Mouse (Mus musculus): Measurements from ENCODE around the gene Fam192a. TPM values are rescaled to one million over a fixed set of nuclear protein-coding genes. Genes with fewer than 3 reads are reported as not detected.

The Fam192a gene
- polyA plus RNA-seq (2016; fragmentation: Nextera tagmentation; extraction: Ambion mirVana) = 91.8 and 98.8 TPM in 2 replicates

DNA sequence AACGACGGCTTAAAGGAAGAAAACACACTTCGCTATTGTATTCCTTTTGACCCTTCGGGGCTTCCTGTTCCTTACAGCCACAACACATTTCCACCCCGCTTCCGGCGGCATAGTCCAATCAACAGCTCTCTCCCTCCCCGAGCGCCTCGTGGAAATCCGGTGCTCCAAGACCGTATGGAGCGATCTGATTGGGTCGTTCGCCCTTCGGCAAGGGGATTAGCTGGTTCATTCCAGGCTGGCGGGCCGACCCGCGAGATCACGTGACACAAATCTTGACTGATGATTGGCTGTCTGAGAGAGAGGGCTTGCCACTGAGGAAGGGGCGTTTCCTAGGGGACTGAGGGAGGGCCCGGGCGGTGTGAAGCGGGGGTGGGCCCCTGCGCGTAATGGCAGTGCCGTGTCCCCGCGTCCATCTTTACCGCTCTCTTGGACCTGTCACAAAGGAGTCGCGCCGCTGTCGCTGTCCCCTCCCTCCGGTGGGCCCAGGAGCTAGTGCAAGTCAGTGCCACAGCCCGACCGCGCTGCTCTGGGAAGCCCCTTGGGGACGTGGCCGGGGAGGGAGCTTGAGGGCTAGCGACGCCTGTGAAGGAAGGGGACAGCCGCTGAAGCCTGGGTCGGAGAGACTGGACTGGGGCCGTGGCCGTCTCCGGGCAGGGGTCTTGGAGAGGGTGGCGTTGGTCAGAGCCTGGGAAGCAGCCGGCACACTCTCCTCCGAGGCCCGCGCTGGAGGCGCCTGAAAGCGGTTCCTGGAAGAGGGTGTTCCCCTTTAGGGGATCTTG is at the start of gene Fam192a, which contains the start of gene Rspry1:
Gene Fam192a (minus strand): TSS at position 391 of the 779 bp plus-strand sequence.
Gene Rspry1 (plus strand): TSS at position 331 of the 779 bp plus-strand sequence.
- Histone ChIP-seq H3K36me3 (peaks cover 3% of the 10 kb centered on the region; the same call in 1 of the 2 replicates), H3K27me3 (ENCODE audit: low read depth, poor library complexity, severe bottlenecking) (no peaks in the 10 kb centered on the region), H3K27ac (replicated peaks) (peak within 1 kb of the TSS; percentile 96), H3K4me3 (peak within 1 kb of the TSS; percentile 98), H3K9me3 (replicated peaks) (no peaks in the 10 kb centered on the region), H3K4me1 (peaks cover 31% of the 10 kb centered on the region)
- DNase-seq (ENCODE audit: low spot score) = peak; percentile 100
- under 1% methylated on average over 55 of the region's 55 CpGs for WGBS

DNA sequence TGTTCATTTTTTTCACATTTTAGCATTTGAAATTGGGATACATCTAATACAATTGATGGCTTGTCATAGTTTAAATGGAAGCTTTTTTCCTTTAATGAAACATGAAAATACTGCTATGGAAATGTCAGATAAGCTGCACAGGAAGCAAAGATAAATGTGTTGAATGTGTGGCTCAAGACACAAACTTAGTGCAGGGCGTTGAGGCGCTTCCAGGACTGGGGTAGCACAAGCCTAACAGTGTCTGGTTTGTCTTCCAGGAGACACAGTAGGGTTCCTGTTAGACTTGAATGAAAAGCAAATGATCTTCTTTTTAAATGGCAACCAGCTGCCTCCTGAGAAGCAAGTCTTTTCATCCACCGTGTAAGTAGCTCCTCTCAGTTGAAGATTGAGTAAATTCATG is 47.7 kb upstream of the Fam192a start:
- Histone ChIP-seq H3K36me3 (peaks cover 91% of the 10 kb centered on the region), H3K4me1 (no peaks in the 10 kb centered on the region), H3K9me3 (replicated peaks) (no peaks in the 10 kb centered on the region), H3K27ac (replicated peaks) (no peak overlapping the region), H3K4me3 (no peak overlapping the region), H3K27me3 (ENCODE audit: low read depth, poor library complexity, severe bottlenecking) (no peaks in the 10 kb centered on the region)
- WGBS = 52% methylated on average over 3 of the region's 3 CpGs
- no peak for DNase-seq (ENCODE audit: low spot score)

DNA sequence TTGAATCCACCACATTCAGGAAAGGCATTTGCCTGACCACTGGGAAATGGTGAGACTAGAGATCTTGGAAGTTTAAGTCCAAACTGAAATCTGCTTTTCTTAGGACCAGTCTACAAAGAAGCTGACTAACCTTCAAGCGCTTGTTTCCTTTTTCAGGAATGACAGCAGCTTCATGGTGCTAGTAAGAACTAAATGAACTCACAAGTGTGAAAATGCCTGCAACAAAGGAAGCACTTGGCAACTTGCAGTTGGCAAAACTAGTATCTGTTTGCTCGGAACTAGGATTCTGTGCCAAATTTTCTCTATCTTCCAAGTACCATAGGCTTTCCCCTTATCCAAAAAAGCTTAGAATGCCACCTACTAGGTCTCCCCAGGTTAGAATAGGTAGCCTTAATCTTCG is 44.4 kb upstream of the Fam192a start:
- DNase-seq (ENCODE audit: low spot score) = no peak
- H3K27ac ChIP-seq (replicated peaks) = no peak overlapping the region
- H3K36me3 ChIP-seq = peaks cover 87% of the 10 kb centered on the region
- no peaks in the 10 kb centered on the region for H3K27me3 ChIP-seq (ENCODE audit: low read depth, poor library complexity, severe bottlenecking)
- no peaks in the 10 kb centered on the region for H3K9me3 ChIP-seq (replicated peaks)
- 94% methylated on average over 3 of the region's 3 CpGs for WGBS
- no peaks in the 10 kb centered on the region for H3K4me1 ChIP-seq
- no peak overlapping the region for H3K4me3 ChIP-seq

DNA sequence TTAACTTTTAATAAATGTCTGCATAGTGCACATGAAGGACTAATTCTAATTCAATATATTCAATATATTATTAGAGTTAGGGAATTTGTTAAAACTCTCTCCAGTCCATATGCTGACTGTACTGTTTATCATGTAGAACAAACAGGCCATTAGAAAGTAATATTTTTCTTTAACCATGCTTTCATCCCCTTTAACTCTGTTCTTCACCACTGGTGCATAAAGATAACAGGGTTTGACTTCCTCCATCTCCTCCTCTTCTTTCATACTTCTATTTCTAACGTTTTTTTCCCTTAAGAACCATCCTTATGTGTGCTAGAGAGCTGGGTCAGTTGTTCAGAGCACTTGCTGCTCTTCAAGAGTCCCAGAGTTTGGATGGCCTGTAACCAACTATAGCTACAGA is 43.4 kb upstream of the Fam192a start:
- Histone ChIP-seq H3K27ac (replicated peaks) (no peak overlapping the region), H3K36me3 (peaks cover 89% of the 10 kb centered on the region), H3K4me3 (no peak overlapping the region), H3K4me1 (no peaks in the 10 kb centered on the region), H3K27me3 (ENCODE audit: low read depth, poor library complexity, severe bottlenecking) (no peaks in the 10 kb centered on the region), H3K9me3 (replicated peaks) (no peaks in the 10 kb centered on the region)
- no peak for DNase-seq (ENCODE audit: low spot score)
- 61% methylated on average over 1 of the region's 1 CpGs for WGBS

DNA sequence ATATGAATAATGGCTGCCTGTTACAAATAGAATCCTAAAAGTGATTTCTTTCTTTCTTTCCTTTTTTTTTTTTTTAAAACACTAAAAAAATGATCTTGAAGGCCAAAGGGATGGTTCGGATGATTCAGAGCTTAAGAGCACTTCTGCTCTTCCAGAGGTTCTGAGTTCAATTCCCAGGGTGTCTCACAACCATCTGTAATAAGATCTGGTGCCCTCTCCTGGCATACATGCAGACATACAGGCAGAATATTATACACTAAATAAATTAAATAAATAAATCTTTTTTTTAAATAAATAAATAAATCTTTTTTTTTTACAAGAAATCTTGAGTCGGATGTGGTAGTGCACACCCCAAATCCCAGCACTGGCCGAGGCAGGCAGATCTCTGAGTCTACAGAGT is 40.1 kb upstream of the Fam192a start:
- WGBS = 92% methylated on average over 3 of the region's 3 CpGs
- no peaks in the 10 kb centered on the region for H3K9me3 ChIP-seq (replicated peaks)
- H3K27me3 ChIP-seq (ENCODE audit: low read depth, poor library complexity, severe bottlenecking) = no peaks in the 10 kb centered on the region
- no peak for DNase-seq (ENCODE audit: low spot score)
- no peak overlapping the region for H3K4me3 ChIP-seq
- H3K36me3 ChIP-seq = peaks cover 91% of the 10 kb centered on the region
- no peak overlapping the region for H3K27ac ChIP-seq (replicated peaks)
- H3K4me1 ChIP-seq = no peaks in the 10 kb centered on the region

DNA sequence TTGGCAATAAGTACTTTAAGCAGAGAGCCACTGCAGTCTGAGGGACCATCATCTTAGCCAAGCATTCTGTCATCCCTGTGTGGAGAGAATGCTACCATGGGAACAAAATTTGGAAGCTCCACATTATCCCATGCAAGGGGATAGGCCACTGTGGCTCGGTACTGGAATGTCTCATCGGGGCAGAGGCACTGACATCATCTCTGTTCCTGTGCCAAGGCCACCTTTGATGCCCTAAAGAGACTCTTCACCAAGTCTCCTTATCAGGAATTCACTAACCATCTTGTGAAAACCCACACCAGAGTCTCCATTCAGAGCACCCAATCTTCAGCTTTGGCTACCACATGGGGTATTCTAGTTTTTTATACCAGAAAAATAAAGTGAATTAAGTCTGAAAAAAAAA is 39.4 kb upstream of the Fam192a start:
- no peaks in the 10 kb centered on the region for H3K4me1 ChIP-seq
- WGBS = 93% methylated on average over 2 of the region's 2 CpGs
- no peak for DNase-seq (ENCODE audit: low spot score)

DNA sequence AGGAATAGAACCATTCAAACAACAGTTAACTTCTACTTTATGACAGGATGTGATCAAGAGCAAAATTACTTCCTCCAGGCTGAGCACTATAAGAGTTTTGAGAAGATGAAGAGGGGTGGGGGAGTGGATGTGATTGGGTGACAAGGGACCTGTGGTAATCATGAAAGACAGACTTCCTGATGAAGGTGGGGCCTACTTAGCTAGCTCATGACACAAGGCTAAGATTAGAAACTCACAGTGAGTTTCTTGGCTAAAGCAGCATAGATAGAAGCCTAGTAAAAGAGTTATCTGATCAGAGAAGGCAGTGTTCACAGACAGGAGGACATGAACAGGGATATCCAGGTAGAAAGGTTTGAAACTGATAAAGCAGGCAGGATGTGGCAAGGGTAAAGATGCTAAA is 32.4 kb upstream of the Fam192a start:
- H3K36me3 ChIP-seq = peaks cover 98% of the 10 kb centered on the region
- H3K4me1 ChIP-seq = no peaks in the 10 kb centered on the region
- no peak for DNase-seq (ENCODE audit: low spot score)
- H3K9me3 ChIP-seq (replicated peaks) = no peaks in the 10 kb centered on the region
- no peaks in the 10 kb centered on the region for H3K27me3 ChIP-seq (ENCODE audit: low read depth, poor library complexity, severe bottlenecking)
- no peak overlapping the region for H3K27ac ChIP-seq (replicated peaks)
- H3K4me3 ChIP-seq = no peak overlapping the region

More for the DNA sequence above, 39.4 kb upstream of the Fam192a start:
- H3K9me3 ChIP-seq (replicated peaks) = no peaks in the 10 kb centered on the region
- no peak overlapping the region for H3K27ac ChIP-seq (replicated peaks)
- no peak overlapping the region for H3K4me3 ChIP-seq
- peaks cover 91% of the 10 kb centered on the region for H3K36me3 ChIP-seq
- no peaks in the 10 kb centered on the region for H3K27me3 ChIP-seq (ENCODE audit: low read depth, poor library complexity, severe bottlenecking)

DNA sequence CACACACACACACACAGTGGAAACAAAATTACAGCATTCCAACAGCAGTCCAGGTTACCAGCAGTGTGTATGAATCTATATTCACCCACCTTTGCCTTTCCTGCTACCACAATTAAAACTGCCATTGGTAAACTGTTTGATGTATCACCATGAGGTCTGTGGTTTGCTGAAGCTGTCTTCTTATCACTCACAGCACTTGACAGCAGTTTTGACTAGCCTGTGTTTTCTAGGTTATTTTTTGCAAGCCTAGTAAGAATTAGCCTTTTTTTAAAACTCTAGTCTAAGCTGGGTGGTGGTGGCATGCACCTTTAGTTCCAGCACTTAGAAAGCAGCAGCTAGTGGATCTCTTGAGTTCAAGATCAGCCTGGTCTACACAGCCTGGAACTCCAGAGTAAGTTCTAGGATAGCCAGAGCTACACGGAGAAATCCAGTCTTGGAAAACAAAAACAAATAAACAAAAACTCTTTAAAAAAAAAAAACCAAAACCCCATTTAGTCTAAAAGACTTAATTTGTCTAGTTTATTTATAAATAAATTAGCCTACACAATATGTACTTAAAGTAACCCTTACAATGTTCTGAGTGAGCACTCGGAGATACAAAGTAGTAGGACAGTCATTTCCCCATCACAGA is 31.9 kb upstream of the Fam192a start:
- no peaks in the 10 kb centered on the region for H3K27me3 ChIP-seq (ENCODE audit: low read depth, poor library complexity, severe bottlenecking)
- peaks cover 98% of the 10 kb centered on the region for H3K36me3 ChIP-seq
- no peak overlapping the region for H3K4me3 ChIP-seq
- DNase-seq (ENCODE audit: low spot score) = no peak
- H3K27ac ChIP-seq (replicated peaks) = no peak overlapping the region
- 89% methylated on average over 2 of the region's 2 CpGs for WGBS
- no peaks in the 10 kb centered on the region for H3K9me3 ChIP-seq (replicated peaks)
- H3K4me1 ChIP-seq = no peaks in the 10 kb centered on the region

DNA sequence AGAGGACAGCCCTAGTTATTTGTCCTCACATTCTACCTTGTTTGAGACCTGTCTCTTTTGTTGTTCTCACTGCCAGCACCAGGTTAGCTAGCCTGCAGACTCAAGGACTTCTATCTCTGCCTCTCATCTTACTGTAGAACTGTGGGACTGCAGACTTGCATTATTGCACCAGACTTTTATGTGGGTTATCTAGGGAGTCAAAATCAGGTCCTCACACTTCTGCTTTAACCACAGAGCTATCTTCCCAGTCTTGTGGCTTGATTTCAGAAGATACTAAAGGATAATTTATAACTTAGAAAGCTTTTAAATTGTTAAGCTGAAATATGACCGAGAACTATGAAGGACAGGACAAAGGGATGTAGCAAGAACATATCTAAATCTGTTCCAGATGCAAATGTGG is 23.1 kb upstream of the Fam192a start:
- Histone ChIP-seq H3K36me3 (peaks cover 61% of the 10 kb centered on the region), H3K4me1 (no peaks in the 10 kb centered on the region), H3K27me3 (ENCODE audit: low read depth, poor library complexity, severe bottlenecking) (no peaks in the 10 kb centered on the region), H3K4me3 (no peak overlapping the region), H3K9me3 (replicated peaks) (no peaks in the 10 kb centered on the region), H3K27ac (replicated peaks) (no peak overlapping the region)
- WGBS = 98% methylated on average over 1 of the region's 1 CpGs
- DNase-seq (ENCODE audit: low spot score) = no peak

DNA sequence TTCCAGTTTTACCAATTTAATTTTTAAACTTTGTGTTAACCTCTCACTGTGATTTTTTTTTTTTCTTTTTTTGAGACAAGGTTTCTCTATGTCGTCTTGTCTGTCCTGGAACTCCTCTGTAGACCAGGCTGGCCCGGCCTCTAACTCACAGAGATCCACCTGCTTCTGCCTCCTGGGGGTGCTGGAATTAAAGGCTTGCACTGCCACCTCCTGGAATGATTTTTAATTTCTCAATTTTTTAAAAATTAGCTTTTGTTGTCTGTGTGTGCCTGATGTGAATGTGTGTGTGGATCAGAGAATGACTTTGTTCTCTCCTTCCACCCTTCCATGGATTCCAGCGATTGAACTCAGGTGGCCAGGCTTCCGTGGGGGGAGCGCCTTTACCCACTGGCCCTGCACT is 5.3 kb upstream of the Fam192a start:
- Histone ChIP-seq H3K4me1 (peaks cover 18% of the 10 kb centered on the region), H3K27me3 (ENCODE audit: low read depth, poor library complexity, severe bottlenecking) (no peaks in the 10 kb centered on the region), H3K27ac (replicated peaks) (no peak overlapping the region), H3K36me3 (peaks cover 9% of the 10 kb centered on the region), H3K4me3 (no peak overlapping the region), H3K9me3 (replicated peaks) (no peaks in the 10 kb centered on the region)
- DNase-seq (ENCODE audit: low spot score) = no peak
- 95% methylated on average over 5 of the region's 5 CpGs for WGBS

DNA sequence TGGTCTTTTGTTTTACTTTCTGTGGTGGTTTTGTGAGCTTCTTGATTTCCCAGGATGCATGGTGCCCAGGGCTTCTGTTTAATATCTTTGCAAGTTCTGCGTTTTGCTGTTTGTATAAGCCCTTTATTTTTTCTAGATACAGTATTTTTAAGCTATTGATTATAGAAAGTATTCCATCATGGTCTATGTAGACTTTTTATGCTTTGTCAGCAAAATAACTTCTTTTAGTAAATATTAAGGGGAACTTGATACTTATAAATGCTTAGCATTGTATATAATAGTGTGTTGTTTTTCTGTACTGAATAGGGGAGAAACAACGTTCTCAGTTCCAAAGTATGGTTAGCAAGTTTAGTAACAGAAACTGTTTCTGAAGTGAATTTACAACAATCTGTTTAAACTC is 2.2 kb upstream of the Fam192a start:
- H3K27ac ChIP-seq (replicated peaks) = no peak overlapping the region
- 94% methylated on average over 2 of the region's 2 CpGs for WGBS
- no peak for DNase-seq (ENCODE audit: low spot score)
- peaks cover 9% of the 10 kb centered on the region for H3K36me3 ChIP-seq
- H3K4me1 ChIP-seq = peaks cover 31% of the 10 kb centered on the region
- H3K9me3 ChIP-seq (replicated peaks) = no peaks in the 10 kb centered on the region
- H3K27me3 ChIP-seq (ENCODE audit: low read depth, poor library complexity, severe bottlenecking) = no peaks in the 10 kb centered on the region
- H3K4me3 ChIP-seq = no peak overlapping the region

DNA sequence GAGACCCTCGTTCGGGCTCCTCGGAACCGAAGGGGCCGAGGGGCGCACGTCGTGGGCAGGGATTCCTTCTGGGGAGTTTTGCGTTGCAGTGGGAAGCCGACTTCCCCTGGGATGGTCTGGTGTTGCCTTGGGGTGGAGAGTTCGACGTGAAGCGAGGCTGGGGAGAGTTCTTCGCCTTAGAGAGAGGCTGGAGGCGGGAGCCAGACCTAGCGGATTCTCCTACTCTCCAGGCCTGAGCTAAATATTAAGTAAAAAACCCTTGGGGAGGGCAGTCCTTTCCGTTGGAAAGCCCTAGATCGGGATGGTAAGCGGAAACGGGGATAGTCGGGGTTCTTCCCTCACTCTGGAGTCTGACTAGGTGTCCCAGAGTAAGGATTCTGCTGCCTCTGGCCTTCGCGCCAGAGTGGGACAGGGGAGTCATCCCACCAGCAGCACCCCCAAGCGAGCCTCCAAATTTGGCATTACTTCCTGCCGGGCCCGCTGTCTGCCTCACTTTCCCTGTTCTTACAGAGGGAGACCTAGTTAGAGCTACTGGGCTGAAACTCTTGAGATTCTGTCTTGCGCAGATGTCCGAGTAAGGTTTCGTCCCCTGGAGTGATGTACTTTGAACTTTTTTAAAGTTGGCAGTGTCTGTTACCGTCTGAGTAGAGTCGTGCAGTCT is 804 bp upstream of the Fam192a start:
- no peaks in the 10 kb centered on the region for H3K9me3 ChIP-seq (replicated peaks)
- peak; percentile 54 for DNase-seq (ENCODE audit: low spot score)
- peak overlapping the region; percentile 98 for H3K4me3 ChIP-seq
- H3K36me3 ChIP-seq = peaks cover 9% of the 10 kb centered on the region
- H3K27me3 ChIP-seq (ENCODE audit: low read depth, poor library complexity, severe bottlenecking) = no peaks in the 10 kb centered on the region
- peak overlapping the region; percentile 96 for H3K27ac ChIP-seq (replicated peaks)
- peaks cover 31% of the 10 kb centered on the region for H3K4me1 ChIP-seq
- WGBS = 1% methylated on average over 31 of the region's 31 CpGs

Measured in midbrain, embryonic 10.5 days (tissue).